Mouse (Mus musculus) midbrain, embryonic 10.5 days (tissue): ENCODE data around the gene Fam19a5. TPM values are rescaled to one million over a fixed set of nuclear protein-coding genes. Genes with fewer than 3 reads are reported as not detected.
A peak's percentile ranks its signal among the peaks of the same experiment; 100 is the strongest.

ENCODE experiments used
- DNase-seq: peaks from one replicate; pipeline ENCODE4 v3.0.0-alpha.2; 2017; ENCODE audit warnings: low spot score
- H3K27ac ChIP-seq: fragments of 300-500 bp; sonication (generic); replicated peaks from 2 replicates; pipeline ENCODE4 v1.5.1; 2016; ENCODE audit warnings: mild to moderate bottlenecking
- H3K27me3 ChIP-seq: fragments of 300-500 bp; sonication (generic); 2 replicates; pipeline ENCODE4 v1.6.1; 2016; ENCODE audit warnings: low read depth, mild to moderate bottlenecking; ENCODE audit not compliant: poor library complexity, severe bottlenecking
- H3K36me3 ChIP-seq: fragments of 300-500 bp; sonication (generic); 2 replicates; pipeline ENCODE4 v1.6.1; 2016; ENCODE audit warnings: mild to moderate bottlenecking, moderate library complexity
- H3K4me1 ChIP-seq: fragments of 300-500 bp; sonication (generic); 2 replicates; pipeline ENCODE4 v1.6.1; 2016
- H3K4me3 ChIP-seq: fragments of 300-500 bp; sonication (generic); 2 replicates; pipeline ENCODE4 v1.5.1; 2016; ENCODE audit warnings: mild to moderate bottlenecking, moderate library complexity
- H3K9me3 ChIP-seq: fragments of 300-500 bp; sonication (generic); replicated peaks from 2 replicates; pipeline ENCODE4 v1.6.1; 2016; ENCODE audit warnings: mild to moderate bottlenecking
- WGBS: fragments of 180-500 bp; shearing (Covaris S2); methylation state at CpG from one replicate; pipeline ENCODE4 v1.1.7; 2016; 5-methylcytosine and 5-hydroxymethylcytosine counted together
- microRNA-seq: library from miRNA; unstranded; fragments of <30 nt; microRNA quantifications from one replicate; pipeline ENCODE4, GENCODE M21; 2017
- polyA plus RNA-seq: library from polyadenylated mRNA; unstranded; fragments of >200 nt; fragmentation: Nextera tagmentation; extraction: Ambion mirVana; gene quantifications from 2 replicates; pipeline ENCODE4 v1.2.1, GENCODE M21; 2016

Gene Fam19a5
- polyA plus RNA-seq, 1 experiment from 2014 or later: 5.9 TPM

GRCm38 (mm10) chr15:87723455-87723986 is 179.4 kb downstream of the Fam19a5 start:
- no peak overlapping the region for H3K4me3 ChIP-seq
- 90% methylated on average over 5 of the region's 5 CpGs for WGBS
- DNase-seq: no peak
- no peaks in the 10 kb centered on the region for H3K27me3 ChIP-seq
- peaks cover 9% of the 10 kb centered on the region; the same call in 1 of the 2 replicates for H3K4me1 ChIP-seq
- H3K36me3 ChIP-seq: peaks cover 25% of the 10 kb centered on the region
- H3K9me3 ChIP-seq: no peaks in the 10 kb centered on the region
- H3K27ac ChIP-seq: no peak overlapping the region

GRCm38 (mm10) chr15:87726657-87727236 is 182.6 kb downstream of the Fam19a5 start:
- H3K4me3 ChIP-seq: no peak overlapping the region
- DNase-seq: no peak
- 89% methylated on average over 20 of the region's 20 CpGs for WGBS
- H3K9me3 ChIP-seq: no peaks in the 10 kb centered on the region
- peaks cover 18% of the 10 kb centered on the region for H3K36me3 ChIP-seq
- no peak overlapping the region for H3K27ac ChIP-seq
- H3K4me1 ChIP-seq: peaks cover 9% of the 10 kb centered on the region; the same call in 1 of the 2 replicates
- no peaks in the 10 kb centered on the region for H3K27me3 ChIP-seq

GRCm38 (mm10) chr15:87736345-87736744 is 192.2 kb downstream of the Fam19a5 start:
- no peaks in the 10 kb centered on the region for H3K9me3 ChIP-seq
- no peak overlapping the region for H3K4me3 ChIP-seq
- WGBS: 94% methylated on average over 4 of the region's 4 CpGs
- H3K4me1 ChIP-seq: no peaks in the 10 kb centered on the region
- no peak for DNase-seq
- no peaks in the 10 kb centered on the region for H3K27me3 ChIP-seq
- no peak overlapping the region for H3K27ac ChIP-seq
- peaks cover 16% of the 10 kb centered on the region for H3K36me3 ChIP-seq

- WGBS: 90% methylated on average over 3 of the region's 3 CpGs
- no peak for DNase-seq
Observed at GRCm38 (mm10) chr15:87755482-87755881, 211.4 kb downstream of the Fam19a5 start.

GRCm38 (mm10) chr15:87765876-87766275 is 221.8 kb downstream of the Fam19a5 start:
- no peak for DNase-seq
- peaks cover 17% of the 10 kb centered on the region for H3K9me3 ChIP-seq
- H3K36me3 ChIP-seq: peaks cover 15% of the 10 kb centered on the region
- no peaks in the 10 kb centered on the region for H3K27me3 ChIP-seq
- H3K4me3 ChIP-seq: no peak overlapping the region
- WGBS: 88% methylated on average over 3 of the region's 3 CpGs
- H3K4me1 ChIP-seq: no peaks in the 10 kb centered on the region
- no peak overlapping the region for H3K27ac ChIP-seq

More at GRCm38 (mm10) chr15:87755482-87755881, 211.4 kb downstream of the Fam19a5 start:
- Histone ChIP-seq H3K27ac (peak overlapping the region; percentile 3; the same call in 1 of the 2 replicates), H3K4me3 (no peak overlapping the region), H3K36me3 (peaks cover 7% of the 10 kb centered on the region; the same call in 1 of the 2 replicates), H3K9me3 (no peaks in the 10 kb centered on the region), H3K4me1 (no peaks in the 10 kb centered on the region; the same call in 1 of the 2 replicates), H3K27me3 (no peaks in the 10 kb centered on the region)

- no peak for DNase-seq
- no peak overlapping the region for H3K27ac ChIP-seq
- no peaks in the 10 kb centered on the region for H3K9me3 ChIP-seq
- H3K36me3 ChIP-seq: no peaks in the 10 kb centered on the region
- H3K4me3 ChIP-seq: no peak overlapping the region
- H3K4me1 ChIP-seq: no peaks in the 10 kb centered on the region
- 61% methylated on average over 4 of the region's 4 CpGs for WGBS
- no peaks in the 10 kb centered on the region for H3K27me3 ChIP-seq
Observed at GRCm38 (mm10) chr15:87773955-87774354, 229.9 kb downstream of the Fam19a5 start.

- H3K4me1 ChIP-seq: peaks cover 10% of the 10 kb centered on the region
- no peak overlapping the region for H3K4me3 ChIP-seq
- 96% methylated on average over 2 of the region's 2 CpGs for WGBS
- DNase-seq: no peak
- no peaks in the 10 kb centered on the region for H3K27me3 ChIP-seq
- H3K27ac ChIP-seq: no peak overlapping the region
- H3K36me3 ChIP-seq: no peaks in the 10 kb centered on the region
- H3K9me3 ChIP-seq: no peaks in the 10 kb centered on the region
Observed at GRCm38 (mm10) chr15:87783331-87783730, 239.2 kb downstream of the Fam19a5 start.

- Histone ChIP-seq H3K36me3 (no peaks in the 10 kb centered on the region), H3K9me3 (no peaks in the 10 kb centered on the region), H3K27ac (no peak overlapping the region), H3K4me1 (peaks cover 14% of the 10 kb centered on the region), H3K4me3 (no peak overlapping the region), H3K27me3 (no peaks in the 10 kb centered on the region)
- WGBS: 71% methylated on average over 4 of the region's 4 CpGs
- no peak for DNase-seq
Observed at GRCm38 (mm10) chr15:87789671-87790070, 245.6 kb downstream of the Fam19a5 start.

GRCm38 (mm10) chr15:87793661-87794060 is 249.6 kb downstream of the Fam19a5 start:
- Histone ChIP-seq H3K4me3 (no peak overlapping the region), H3K27me3 (no peaks in the 10 kb centered on the region), H3K27ac (no peak overlapping the region), H3K9me3 (no peaks in the 10 kb centered on the region), H3K36me3 (no peaks in the 10 kb centered on the region), H3K4me1 (0 out of 2 replicates have a peak, but pooled peaks cover 4% of the 10 kb centered on the region)
- DNase-seq: no peak
- WGBS: 98% methylated on average over 3 of the region's 3 CpGs

GRCm38 (mm10) chr15:87796571-87796970 is 252.5 kb downstream of the Fam19a5 start:
- 83% methylated on average over 3 of the region's 3 CpGs for WGBS
- Histone ChIP-seq H3K27me3 (no peaks in the 10 kb centered on the region), H3K9me3 (no peaks in the 10 kb centered on the region), H3K4me1 (no peaks in the 10 kb centered on the region), H3K27ac (no peak overlapping the region), H3K4me3 (no peak overlapping the region), H3K36me3 (no peaks in the 10 kb centered on the region)
- DNase-seq: no peak

Small RNA genes lying within 50 kb of the gene (microRNA-seq; reads per million reads assigned to microRNA genes)
- not detected for gene Mir6393
